Mouse (Mus musculus) stomach, embryonic 16.5 days (tissue): ENCODE results near the gene Tbc1d8. TPM values are rescaled to one million over a fixed set of nuclear protein-coding genes. Genes with fewer than 3 reads are reported as not detected.
A peak's percentile ranks its signal among the peaks of the same experiment; 100 is the strongest.

ENCODE experiments used
- ATAC-seq: fragments of 200-750 bp; cut with Nextera tagmentation; 2 replicates; pipeline ENCODE4 v1.8.0; 2017; ENCODE audit warnings: moderate number of reproducible peaks, moderate TSS enrichment; ENCODE audit not compliant: insufficient read depth, low FRiP score
- H3K27ac ChIP-seq: fragments of 300-500 bp; sonication (generic); 2 replicates; pipeline ENCODE4 v1.5.1; 2014; ENCODE audit warnings: low read length
- H3K27me3 ChIP-seq: fragments of 300-500 bp; sonication (generic); 2 replicates; pipeline ENCODE4 v1.6.1; 2014; ENCODE audit warnings: low read length, control low read depth, mixed read lengths; ENCODE audit not compliant: control insufficient read depth, insufficient read depth
- H3K36me3 ChIP-seq: fragments of 300-500 bp; sonication (generic); 2 replicates; pipeline ENCODE4 v1.6.1; 2014; ENCODE audit warnings: low read length; ENCODE audit not compliant: control insufficient read depth, insufficient read depth
- H3K4me1 ChIP-seq: fragments of 300-500 bp; sonication (generic); 2 replicates; pipeline ENCODE4 v1.6.1; 2014; ENCODE audit warnings: low read length, control low read depth, mixed read lengths; ENCODE audit not compliant: control insufficient read depth, insufficient read depth
- H3K4me2 ChIP-seq: fragments of 300-500 bp; sonication (generic); 2 replicates; pipeline ENCODE4 v1.6.1; 2014; ENCODE audit warnings: low read depth, low read length, mixed read lengths
- H3K4me3 ChIP-seq: fragments of 300-500 bp; sonication (generic); replicated peaks from 2 replicates; pipeline ENCODE4 v1.5.1; 2014; ENCODE audit warnings: mild to moderate bottlenecking, low read length
- H3K9ac ChIP-seq: fragments of 300-500 bp; sonication (generic); 2 replicates; pipeline ENCODE4 v1.6.1; 2014; ENCODE audit warnings: low read length
- H3K9me3 ChIP-seq: fragments of 300-500 bp; sonication (generic); replicated peaks from 2 replicates; pipeline ENCODE4 v1.6.1; 2016; ENCODE audit warnings: low read length, control low read depth; ENCODE audit not compliant: control insufficient read depth
- WGBS: fragments of 180-500 bp; shearing (Covaris S2); extraction: QIAGEN DNeasy Blood & Tissue Kit; methylation state at CpG from one replicate; pipeline ENCODE4 v1.1.7; 2014; 5-methylcytosine and 5-hydroxymethylcytosine counted together
- polyA plus RNA-seq: library from polyadenylated mRNA; unstranded; fragments of >200 nt; fragmentation: Nextera tagmentation; extraction: Ambion mirVana; gene quantifications from 2 replicates; pipeline ENCODE4 v1.2.1, GENCODE M21; 2015

The Tbc1d8 gene
- 10.3 and 11.6 TPM in 2 replicates for polyA plus RNA-seq

- Histone ChIP-seq H3K4me3 (peak within 1 kb of the TSS; percentile 72), H3K36me3 (no peaks in the 10 kb centered on the region), H3K27me3 (no peaks in the 10 kb centered on the region), H3K27ac (peak within 1 kb of the TSS; percentile 83), H3K9me3 (no peaks in the 10 kb centered on the region), H3K9ac (peak within 1 kb of the TSS; percentile 82), H3K4me2 (peak within 1 kb of the TSS; percentile 86), H3K4me1 (peaks cover 13% of the 10 kb centered on the region)
- peak; percentile 98 for ATAC-seq
- WGBS, result under 1% methylated on average over 85 of the region's 90 CpGs
Measured at GRCm38 (mm10) chr1:39478057-39478895, at the start of gene Tbc1d8. Gene Tbc1d8, minus strand, starts transcription at chr1:39478755.

GRCm38 (mm10) chr1:39528319-39528718 is 49.8 kb upstream of the Tbc1d8 start:
- Histone ChIP-seq H3K4me2 (no peak overlapping the region), H3K4me1 (no peaks in the 10 kb centered on the region), H3K9me3 (no peaks in the 10 kb centered on the region), H3K36me3 (no peaks in the 10 kb centered on the region), H3K9ac (no peak overlapping the region), H3K4me3 (no peak overlapping the region), H3K27me3 (no peaks in the 10 kb centered on the region), H3K27ac (no peak overlapping the region)
- no peak for ATAC-seq
- WGBS, result 75% methylated on average over 6 of the region's 6 CpGs

GRCm38 (mm10) chr1:39527432-39527831 is 48.9 kb upstream of the Tbc1d8 start:
- Histone ChIP-seq H3K9ac (no peak overlapping the region), H3K4me3 (no peak overlapping the region), H3K9me3 (no peaks in the 10 kb centered on the region), H3K4me2 (no peak overlapping the region), H3K27ac (no peak overlapping the region), H3K36me3 (no peaks in the 10 kb centered on the region), H3K27me3 (no peaks in the 10 kb centered on the region), H3K4me1 (no peaks in the 10 kb centered on the region)
- 12% methylated on average over 7 of the region's 7 CpGs for WGBS
- peak; percentile 61; the same call in 1 of the 2 replicates for ATAC-seq

- no peak overlapping the region for H3K27ac ChIP-seq
- H3K36me3 ChIP-seq, result no peaks in the 10 kb centered on the region
- no peak overlapping the region for H3K4me2 ChIP-seq
- no peaks in the 10 kb centered on the region for H3K27me3 ChIP-seq
- 76% methylated on average over 9 of the region's 9 CpGs for WGBS
- H3K4me3 ChIP-seq, result no peak overlapping the region
- no peaks in the 10 kb centered on the region for H3K9me3 ChIP-seq
- ATAC-seq, result no peak
- H3K4me1 ChIP-seq, result no peaks in the 10 kb centered on the region
- H3K9ac ChIP-seq, result no peak overlapping the region
Measured at GRCm38 (mm10) chr1:39526371-39527167, 48.0 kb upstream of the Tbc1d8 start.

DNA sequence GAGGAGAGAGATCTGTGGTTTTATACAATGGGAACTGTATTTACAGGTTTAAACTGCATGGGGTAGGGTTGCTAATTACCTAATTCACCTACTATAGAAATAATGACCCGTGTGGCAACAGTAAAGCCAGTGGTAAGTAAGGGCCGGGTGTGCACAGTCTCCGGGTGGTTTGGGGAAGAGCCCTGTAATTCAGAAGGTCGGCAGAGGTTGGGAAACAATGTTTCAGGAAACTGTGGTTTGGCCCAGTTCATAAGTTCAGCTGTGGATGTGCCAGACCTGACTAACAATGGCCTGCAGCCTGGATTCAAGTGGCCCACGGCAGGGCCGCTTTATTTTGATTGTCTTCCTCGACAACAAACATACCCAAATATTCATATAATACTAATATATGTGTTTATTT is 47.2 kb upstream of the Tbc1d8 start:
- no peaks in the 10 kb centered on the region for H3K9me3 ChIP-seq
- no peaks in the 10 kb centered on the region for H3K4me1 ChIP-seq
- no peak for ATAC-seq
- H3K9ac ChIP-seq, result no peak overlapping the region
- WGBS, result 69% methylated on average over 7 of the region's 7 CpGs
- no peak overlapping the region for H3K4me3 ChIP-seq
- H3K36me3 ChIP-seq, result no peaks in the 10 kb centered on the region
- no peak overlapping the region for H3K4me2 ChIP-seq
- no peaks in the 10 kb centered on the region for H3K27me3 ChIP-seq
- no peak overlapping the region for H3K27ac ChIP-seq

DNA sequence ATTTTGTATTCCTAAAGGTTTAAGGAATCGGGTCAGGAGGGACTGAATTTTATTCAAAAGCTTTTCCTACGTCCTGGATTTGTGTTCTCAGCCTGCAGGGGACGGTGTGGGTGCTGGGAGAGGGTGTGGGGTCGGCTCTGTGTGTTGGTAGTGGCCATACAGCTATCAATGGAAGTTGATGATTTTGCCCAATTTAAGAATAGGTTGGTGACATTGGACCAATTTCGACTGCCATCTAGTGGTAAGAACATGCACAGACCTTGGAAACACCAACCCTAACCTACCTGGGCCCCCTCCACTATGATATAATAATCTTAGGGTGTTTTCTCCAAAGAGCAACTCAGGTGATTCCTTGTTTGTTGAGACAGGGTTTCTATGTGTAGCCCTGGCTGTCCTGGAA is 44.0 kb upstream of the Tbc1d8 start:
- H3K9ac ChIP-seq, result no peak overlapping the region
- ATAC-seq, result no peak
- H3K4me1 ChIP-seq, result no peaks in the 10 kb centered on the region
- H3K36me3 ChIP-seq, result no peaks in the 10 kb centered on the region
- WGBS, result 19% methylated on average over 5 of the region's 5 CpGs
- H3K27ac ChIP-seq, result no peak overlapping the region
- H3K4me2 ChIP-seq, result no peak overlapping the region
- H3K27me3 ChIP-seq, result no peaks in the 10 kb centered on the region
- H3K4me3 ChIP-seq, result no peak overlapping the region
- no peaks in the 10 kb centered on the region for H3K9me3 ChIP-seq

- Histone ChIP-seq H3K4me3 (no peak overlapping the region), H3K27ac (no peak overlapping the region), H3K36me3 (no peaks in the 10 kb centered on the region), H3K9me3 (no peaks in the 10 kb centered on the region), H3K9ac (no peak overlapping the region), H3K4me1 (no peaks in the 10 kb centered on the region), H3K27me3 (no peaks in the 10 kb centered on the region), H3K4me2 (no peak overlapping the region)
- 89% methylated on average over 7 of the region's 7 CpGs for WGBS
- ATAC-seq, result no peak
Measured at GRCm38 (mm10) chr1:39521326-39521725, 42.8 kb upstream of the Tbc1d8 start.

DNA sequence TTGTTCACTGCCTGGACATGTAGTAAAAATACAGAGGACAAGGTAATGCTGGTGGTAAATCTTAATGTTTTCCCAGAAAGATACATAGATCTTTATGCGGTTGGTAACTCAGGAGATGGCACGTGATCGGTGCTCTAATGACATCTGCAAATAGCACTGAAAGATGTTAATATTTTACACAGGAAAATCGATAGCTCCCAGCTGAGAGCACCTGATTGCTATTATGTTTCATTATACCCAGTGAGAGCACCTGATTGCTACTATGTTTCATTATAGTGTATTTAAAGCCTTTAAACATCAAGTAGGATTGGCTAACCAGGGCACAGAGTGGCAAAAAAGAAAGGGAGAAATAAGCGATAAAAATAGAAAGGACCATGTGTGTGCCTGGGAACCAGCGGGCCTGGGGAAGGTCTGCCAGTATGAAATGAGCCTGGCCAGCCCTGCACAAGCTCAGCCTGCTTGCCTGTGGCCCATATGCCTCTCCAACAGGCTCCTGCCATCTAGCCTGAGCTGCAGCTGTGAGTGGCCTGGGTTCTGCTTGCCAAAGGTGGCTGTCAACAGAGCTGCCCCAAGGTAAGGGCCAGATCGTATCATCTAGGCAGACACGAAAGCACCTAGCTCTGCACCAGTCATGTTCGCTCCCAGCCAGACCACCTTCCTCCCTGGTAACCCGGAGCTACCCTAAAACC is 36.9 kb upstream of the Tbc1d8 start:
- H3K9ac ChIP-seq, result no peak overlapping the region
- no peaks in the 10 kb centered on the region for H3K36me3 ChIP-seq
- ATAC-seq, result no peak
- no peak overlapping the region for H3K4me2 ChIP-seq
- WGBS, result 74% methylated on average over 10 of the region's 10 CpGs
- no peaks in the 10 kb centered on the region for H3K27me3 ChIP-seq
- no peak overlapping the region for H3K4me3 ChIP-seq
- H3K9me3 ChIP-seq, result no peaks in the 10 kb centered on the region
- no peak overlapping the region for H3K27ac ChIP-seq
- no peaks in the 10 kb centered on the region for H3K4me1 ChIP-seq

- Histone ChIP-seq H3K4me3 (no peak overlapping the region), H3K27me3 (no peaks in the 10 kb centered on the region), H3K4me2 (no peak overlapping the region), H3K27ac (no peak overlapping the region), H3K9ac (no peak overlapping the region), H3K36me3 (no peaks in the 10 kb centered on the region), H3K4me1 (no peaks in the 10 kb centered on the region), H3K9me3 (no peaks in the 10 kb centered on the region)
- WGBS, result 78% methylated on average over 1 of the region's 1 CpGs
- no peak for ATAC-seq
Measured at GRCm38 (mm10) chr1:39512183-39512582, 33.6 kb upstream of the Tbc1d8 start.
